Mouse (Mus musculus) neural tube, embryonic 13.5 days (tissue): ENCODE results near the gene Nfic. TPM values are rescaled to one million over a fixed set of nuclear protein-coding genes. Genes with fewer than 3 reads are reported as not detected.
A peak's percentile ranks its signal among the peaks of the same experiment; 100 is the strongest.

ENCODE experiments used
- ATAC-seq: fragments of 200-750 bp; cut with Nextera tagmentation; 2 replicates; pipeline ENCODE4 v1.8.0; 2017; ENCODE audit warnings: low read depth, mild to moderate bottlenecking, moderate TSS enrichment, moderate library complexity
- H3K27ac ChIP-seq: fragments of 300-500 bp; sonication (generic); replicated peaks from 2 replicates; pipeline ENCODE4 v1.5.1; 2015; ENCODE audit warnings: moderate library complexity, mild to moderate bottlenecking, inconsistent platforms
- H3K27me3 ChIP-seq: fragments of 300-500 bp; sonication (generic); 2 replicates; pipeline ENCODE4 v1.6.1; 2015; ENCODE audit warnings: mild to moderate bottlenecking, inconsistent platforms
- H3K36me3 ChIP-seq: fragments of 300-500 bp; sonication (generic); 2 replicates; pipeline ENCODE4 v1.6.1; 2015; ENCODE audit warnings: mild to moderate bottlenecking, inconsistent platforms
- H3K4me1 ChIP-seq: fragments of 300-500 bp; sonication (generic); replicated peaks from 2 replicates; pipeline ENCODE4 v1.6.1; 2015; ENCODE audit warnings: inconsistent platforms
- H3K4me2 ChIP-seq: fragments of 300-500 bp; sonication (generic); 2 replicates; pipeline ENCODE4 v1.6.1; 2015; ENCODE audit warnings: inconsistent platforms, mild to moderate bottlenecking, moderate library complexity
- H3K4me3 ChIP-seq: fragments of 300-500 bp; sonication (generic); 2 replicates; pipeline ENCODE4 v1.5.1; 2015; ENCODE audit warnings: mild to moderate bottlenecking, inconsistent platforms
- H3K9ac ChIP-seq: fragments of 300-500 bp; sonication (generic); 2 replicates; pipeline ENCODE4 v1.6.1; 2015; ENCODE audit warnings: moderate library complexity, mild to moderate bottlenecking, inconsistent platforms
- H3K9me3 ChIP-seq: fragments of 300-500 bp; sonication (generic); 2 replicates; pipeline ENCODE4 v1.6.1; 2016; ENCODE audit warnings: inconsistent platforms
- WGBS: fragments of 180-500 bp; shearing (Covaris S2); methylation state at CpG from one replicate; pipeline ENCODE4 v1.1.7; 2015; 5-methylcytosine and 5-hydroxymethylcytosine counted together
- polyA plus RNA-seq: library from polyadenylated mRNA; unstranded; fragments of >200 nt; fragmentation: Nextera tagmentation; extraction: Ambion mirVana; gene quantifications from 2 replicates; pipeline ENCODE4 v1.2.1, GENCODE M21; 2015

Nfic gene
- polyA plus RNA-seq, 1 experiment from 2014 or later: 27.1 TPM

GRCm38 (mm10) chr10:81432169-81432867 lies 23.1 kb downstream of the Nfic start:
- Histone ChIP-seq H3K27me3 (peaks cover 18% of the 10 kb centered on the region), H3K27ac (no peak overlapping the region), H3K4me2 (peak overlapping the region; percentile 54), H3K4me1 (peaks cover 50% of the 10 kb centered on the region), H3K9ac (0 out of 2 replicates have a peak overlapping the region, but pooled peaks have one; percentile 23), H3K4me3 (peak overlapping the region; percentile 30), H3K9me3 (no peaks in the 10 kb centered on the region), H3K36me3 (no peaks in the 10 kb centered on the region)
- WGBS: 58% methylated on average over 21 of the region's 21 CpGs
- ATAC-seq: peak; percentile 2; the same call in 1 of the 2 replicates

GRCm38 (mm10) chr10:81431526-81432168 lies 23.8 kb downstream of the Nfic start:
- H3K36me3 ChIP-seq: no peaks in the 10 kb centered on the region
- WGBS: 19% methylated on average over 15 of the region's 15 CpGs
- H3K4me3 ChIP-seq: peak overlapping the region; percentile 77
- ATAC-seq: no peak
- peaks cover 56% of the 10 kb centered on the region for H3K4me1 ChIP-seq
- peaks cover 20% of the 10 kb centered on the region for H3K27me3 ChIP-seq
- peak overlapping the region; percentile 92 for H3K9ac ChIP-seq
- H3K4me2 ChIP-seq: peak overlapping the region; percentile 85
- H3K9me3 ChIP-seq: no peaks in the 10 kb centered on the region
- H3K27ac ChIP-seq: peak overlapping the region; percentile 96

- Histone ChIP-seq H3K27me3 (peaks cover 20% of the 10 kb centered on the region), H3K4me1 (peaks cover 63% of the 10 kb centered on the region), H3K9ac (peak overlapping the region; percentile 92), H3K36me3 (no peaks in the 10 kb centered on the region), H3K4me3 (peak overlapping the region; percentile 77), H3K4me2 (peak overlapping the region; percentile 85), H3K9me3 (no peaks in the 10 kb centered on the region), H3K27ac (peak overlapping the region; percentile 96)
- peak; percentile 21 for ATAC-seq
- WGBS: under 1% methylated on average over 55 of the region's 70 CpGs
These were observed 24.5 kb downstream of the Nfic start for GRCm38 (mm10) chr10:81430831-81431525.

- ATAC-seq: peak; percentile 21
- peak overlapping the region; percentile 92 for H3K9ac ChIP-seq
- H3K4me2 ChIP-seq: peak overlapping the region; percentile 85
- no peaks in the 10 kb centered on the region for H3K36me3 ChIP-seq
- peaks cover 27% of the 10 kb centered on the region for H3K27me3 ChIP-seq
- H3K9me3 ChIP-seq: no peaks in the 10 kb centered on the region
- WGBS: 1% methylated on average over 58 of the region's 89 CpGs
- H3K27ac ChIP-seq: peak overlapping the region; percentile 96
- peaks cover 68% of the 10 kb centered on the region for H3K4me1 ChIP-seq
- peak overlapping the region; percentile 77 for H3K4me3 ChIP-seq
These were observed 25.1 kb downstream of the Nfic start for GRCm38 (mm10) chr10:81430141-81430830.

- WGBS: under 1% methylated on average over 20 of the region's 20 CpGs
- Histone ChIP-seq H3K27me3 (peaks cover 33% of the 10 kb centered on the region), H3K9me3 (no peaks in the 10 kb centered on the region), H3K36me3 (no peaks in the 10 kb centered on the region), H3K4me1 (peaks cover 68% of the 10 kb centered on the region), H3K4me3 (peak overlapping the region; percentile 77), H3K27ac (peak overlapping the region; percentile 96), H3K4me2 (peak overlapping the region; percentile 85), H3K9ac (peak overlapping the region; percentile 92)
- 0 out of 2 replicates have a peak, but pooled peaks have one; percentile 2 for ATAC-seq
These were observed 25.8 kb downstream of the Nfic start for GRCm38 (mm10) chr10:81429605-81430061.

- no peaks in the 10 kb centered on the region for H3K9me3 ChIP-seq
- peaks cover 70% of the 10 kb centered on the region for H3K4me1 ChIP-seq
- no peak overlapping the region; the same call in 1 of the 2 replicates for H3K9ac ChIP-seq
- H3K27ac ChIP-seq: no peak overlapping the region
- WGBS: 17% methylated on average over 2 of the region's 2 CpGs
- H3K4me2 ChIP-seq: peak overlapping the region; percentile 85
- H3K27me3 ChIP-seq: peaks cover 34% of the 10 kb centered on the region
- no peaks in the 10 kb centered on the region for H3K36me3 ChIP-seq
- H3K4me3 ChIP-seq: peak overlapping the region; percentile 77
- no peak for ATAC-seq
These were observed 26.3 kb downstream of the Nfic start for GRCm38 (mm10) chr10:81429092-81429491.

GRCm38 (mm10) chr10:81428507-81428870 lies 26.9 kb downstream of the Nfic start:
- Histone ChIP-seq H3K27me3 (peaks cover 37% of the 10 kb centered on the region), H3K4me1 (peaks cover 69% of the 10 kb centered on the region)
- WGBS: 86% methylated on average over 7 of the region's 7 CpGs

GRCm38 (mm10) chr10:81427804-81428506 lies 27.5 kb downstream of the Nfic start:
- no peak overlapping the region for H3K4me3 ChIP-seq
- no peak overlapping the region for H3K27ac ChIP-seq
- H3K9ac ChIP-seq: no peak overlapping the region
- H3K27me3 ChIP-seq: peaks cover 37% of the 10 kb centered on the region
- WGBS: 74% methylated on average over 8 of the region's 8 CpGs
- H3K9me3 ChIP-seq: no peaks in the 10 kb centered on the region
- H3K4me1 ChIP-seq: peaks cover 64% of the 10 kb centered on the region
- no peak for ATAC-seq
- no peak overlapping the region for H3K4me2 ChIP-seq
- H3K36me3 ChIP-seq: no peaks in the 10 kb centered on the region

More at GRCm38 (mm10) chr10:81428507-81428870, 26.9 kb downstream of the Nfic start:
- Histone ChIP-seq H3K36me3 (no peaks in the 10 kb centered on the region), H3K27ac (no peak overlapping the region), H3K9me3 (no peaks in the 10 kb centered on the region), H3K9ac (no peak overlapping the region), H3K4me2 (no peak overlapping the region), H3K4me3 (no peak overlapping the region)
- ATAC-seq: no peak

GRCm38 (mm10) chr10:81427327-81427726 lies 28.1 kb downstream of the Nfic start:
- no peak for ATAC-seq
- peaks cover 37% of the 10 kb centered on the region for H3K27me3 ChIP-seq

GRCm38 (mm10) chr10:81426897-81427296 lies 28.5 kb downstream of the Nfic start:
- 2% methylated on average over 38 of the region's 38 CpGs for WGBS
- peaks cover 59% of the 10 kb centered on the region for H3K4me1 ChIP-seq
- H3K27me3 ChIP-seq: peaks cover 37% of the 10 kb centered on the region

More at GRCm38 (mm10) chr10:81427327-81427726, 28.1 kb downstream of the Nfic start:
- Histone ChIP-seq H3K9ac (peak overlapping the region; percentile 72), H3K9me3 (no peaks in the 10 kb centered on the region), H3K36me3 (no peaks in the 10 kb centered on the region), H3K4me1 (peaks cover 60% of the 10 kb centered on the region), H3K4me2 (peak overlapping the region; percentile 62), H3K4me3 (peak overlapping the region; percentile 45), H3K27ac (no peak overlapping the region)
- 32% methylated on average over 3 of the region's 3 CpGs for WGBS

GRCm38 (mm10) chr10:81426081-81426671 lies 29.3 kb downstream of the Nfic start:
- H3K27me3 ChIP-seq: peaks cover 37% of the 10 kb centered on the region
- no peak for ATAC-seq
- H3K9ac ChIP-seq: peak overlapping the region; percentile 72

More at GRCm38 (mm10) chr10:81426897-81427296, 28.5 kb downstream of the Nfic start:
- Histone ChIP-seq H3K4me2 (peak overlapping the region; percentile 62), H3K4me3 (peak overlapping the region; percentile 45), H3K36me3 (no peaks in the 10 kb centered on the region), H3K9ac (peak overlapping the region; percentile 72), H3K9me3 (no peaks in the 10 kb centered on the region), H3K27ac (no peak overlapping the region)
- no peak for ATAC-seq

More at GRCm38 (mm10) chr10:81426081-81426671, 29.3 kb downstream of the Nfic start:
- H3K36me3 ChIP-seq: no peaks in the 10 kb centered on the region
- no peaks in the 10 kb centered on the region for H3K9me3 ChIP-seq
- peak overlapping the region; percentile 62 for H3K4me2 ChIP-seq
- peak overlapping the region; percentile 45 for H3K4me3 ChIP-seq
- 3% methylated on average over 26 of the region's 33 CpGs for WGBS
- peaks cover 53% of the 10 kb centered on the region for H3K4me1 ChIP-seq
- no peak overlapping the region for H3K27ac ChIP-seq
